Mouse (Mus musculus) embryo, embryonic 10.5 days (tissue): ENCODE measurements around the gene Olfr521.
"Not testable (repeated sequence)": the region's sequence is repeated elsewhere in the genome, so short reads cannot be mapped to it uniquely, and the experiment has no call there.

ENCODE experiments used
- DNase-seq: peaks from one replicate; pipeline ENCODE4 v3.0.0-alpha.2; 2015; ENCODE audit warnings: low spot score

Gene Olfr521

DNA sequence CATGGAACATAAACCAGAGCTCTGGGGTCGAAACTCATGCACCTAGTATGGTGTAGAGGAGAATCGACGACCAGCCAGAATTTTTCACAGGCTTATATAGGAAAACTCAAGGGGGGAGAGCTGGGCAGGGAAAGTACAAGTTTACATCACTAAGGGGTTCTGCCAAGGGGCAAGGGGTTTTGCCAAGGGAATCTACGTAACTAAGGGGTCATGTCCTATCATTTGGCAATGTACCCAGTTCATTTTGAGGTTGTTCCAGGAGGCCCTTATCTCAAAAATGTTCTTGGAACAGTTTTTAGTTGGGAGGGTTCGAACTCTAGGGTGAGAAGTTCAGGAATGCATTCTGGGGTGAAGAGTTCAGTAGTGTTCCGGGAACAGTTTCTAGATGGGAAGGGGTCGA lies 43.7 kb downstream of the Olfr521 start:
- not testable (repeated sequence) for DNase-seq

DNA sequence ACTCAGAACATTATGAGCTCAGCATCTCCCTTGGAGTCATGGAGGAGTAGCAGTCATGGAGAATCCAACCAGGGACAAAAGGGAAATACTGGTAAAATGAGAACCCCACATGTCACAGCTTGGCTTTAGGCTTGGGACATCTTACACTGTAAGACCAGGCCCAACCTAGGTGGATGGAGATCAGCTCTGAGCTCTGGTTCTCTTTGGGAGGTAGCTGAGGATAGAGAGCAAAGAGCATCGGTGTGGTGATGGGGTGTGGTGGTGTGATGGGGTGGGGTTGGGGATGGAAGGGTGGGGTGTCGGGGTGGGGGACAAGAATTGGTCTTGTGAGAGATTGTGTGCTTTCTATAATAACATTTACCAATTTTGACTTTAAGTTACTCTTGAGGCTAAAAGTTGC lies 47.5 kb downstream of the Olfr521 start:
- DNase-seq, result no peak

DNA sequence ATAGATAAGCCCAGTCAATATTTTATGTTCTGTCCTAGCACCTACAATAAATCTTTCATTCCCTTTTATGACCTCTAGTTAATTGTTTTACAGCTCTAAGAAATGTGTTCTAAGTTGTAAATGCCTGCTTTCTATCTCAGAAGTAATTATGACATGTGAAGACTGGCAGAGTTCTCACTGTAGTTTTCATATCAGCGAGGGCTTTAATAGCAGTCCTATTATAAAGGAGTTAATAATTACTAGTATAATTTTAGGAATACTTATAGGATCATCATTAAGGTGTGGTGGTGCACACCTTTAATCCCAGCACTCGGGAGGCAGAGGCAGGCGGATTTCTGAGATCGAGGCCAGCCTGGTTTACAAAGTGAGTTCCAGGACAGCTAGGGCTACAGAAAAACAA lies 48.4 kb downstream of the Olfr521 start:
- no peak for DNase-seq

DNA sequence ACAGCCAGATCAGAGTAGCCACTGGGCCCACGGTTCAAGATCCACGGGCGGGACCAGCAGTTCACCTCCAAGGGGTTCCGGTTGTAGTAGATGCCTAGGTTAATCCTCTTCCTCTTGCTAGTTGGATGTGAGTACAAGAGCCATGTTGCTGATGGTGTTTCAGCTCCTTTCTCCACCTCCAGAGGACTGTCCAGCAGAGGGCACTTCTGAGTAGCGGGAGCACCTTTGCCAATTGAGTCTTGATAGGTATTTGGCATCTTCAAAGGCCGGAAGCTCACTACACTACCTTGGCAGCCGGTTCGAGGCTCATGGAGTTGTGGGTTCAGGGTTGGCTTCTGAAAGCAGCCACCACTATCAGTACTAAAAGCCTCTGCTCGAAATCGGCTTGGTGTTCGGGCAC lies 50.1 kb downstream of the Olfr521 start:
- peak; percentile 29 for DNase-seq

DNA sequence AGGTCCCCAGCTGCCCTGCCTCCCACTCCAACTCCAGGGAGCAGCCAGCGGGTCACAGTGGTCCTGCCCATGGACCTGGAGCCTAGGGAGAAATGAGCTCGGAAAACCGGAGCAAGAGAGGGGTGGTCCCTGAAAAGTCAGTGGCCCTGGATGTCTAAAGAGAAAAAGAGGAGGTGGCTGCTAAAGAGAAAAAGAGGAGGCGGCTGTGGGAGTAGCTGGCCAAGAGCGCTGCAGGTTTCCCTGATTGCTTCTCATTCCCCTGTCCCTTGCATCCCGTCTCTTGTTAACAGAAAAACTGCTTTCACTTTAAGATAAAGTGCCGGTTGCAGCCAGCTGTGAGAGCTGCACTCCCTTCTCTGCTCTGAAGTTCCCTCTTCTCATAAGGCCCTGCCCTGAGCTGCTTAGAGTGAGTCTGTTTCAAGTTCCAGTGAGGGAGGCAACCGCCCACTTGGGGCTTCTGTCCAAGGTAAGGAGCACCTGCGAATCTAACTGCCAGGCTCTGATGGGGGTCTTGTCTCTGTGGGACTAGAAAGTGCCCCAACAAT lies 54.9 kb downstream of the Olfr521 start:
- not testable (repeated sequence) for DNase-seq
